Mouse (Mus musculus) ovary, adult 10 weeks (tissue): ENCODE data around the gene Tspan12. TPM values are rescaled to one million over a fixed set of nuclear protein-coding genes. Genes with fewer than 3 reads are reported as not detected.

Source experiments
- polyA plus RNA-seq: library from polyadenylated mRNA; stranded (reverse); fragments of 350-450 nt; fragmentation: Illumina TruSeq; extraction: RNeasy Lipid Tissue Mini Kit (QIAGEN cat#74804); gene quantifications from one replicate; pipeline ENCODE4 v1.2.3, GENCODE M21; 2014

The Tspan12 gene
- polyA plus RNA-seq, result 77.5 TPM

DNA sequence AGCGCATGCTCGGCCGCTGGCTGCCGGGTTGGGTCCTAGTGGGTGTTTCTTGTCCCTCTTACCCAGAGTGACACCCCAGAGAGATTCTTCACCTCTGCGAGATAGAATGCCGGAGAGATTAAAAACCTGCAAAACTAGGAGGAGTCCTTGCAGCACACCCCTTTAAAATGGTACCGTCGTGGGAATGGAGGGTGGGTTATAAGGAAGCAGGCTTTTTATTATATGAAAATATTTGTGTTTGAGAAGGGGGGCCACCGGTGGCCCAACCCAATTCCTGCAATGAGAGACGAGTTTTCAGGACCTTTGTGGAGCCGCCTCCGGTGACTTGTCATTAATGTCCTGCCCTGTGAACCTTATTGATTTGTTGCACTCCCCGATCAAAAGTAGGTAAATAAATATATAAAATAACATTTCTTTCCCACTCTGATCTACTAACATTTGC is at the start of gene Tspan12:
Gene Tspan12, minus strand, starts transcription at position 172 of the 442 bp plus-strand sequence.

Other genes starting within 250 kb of the Tspan12 start
- 84.9 TPM for gene Ing3, start 97.1 kb upstream of the Tspan12 start, polyA plus RNA-seq
- gene Cped1, start 133.4 kb upstream of the Tspan12 start, polyA plus RNA-seq, result 369 TPM